Mouse (Mus musculus): ENCODE data around the gene Mylk2.

Gene Mylk2

DNA sequence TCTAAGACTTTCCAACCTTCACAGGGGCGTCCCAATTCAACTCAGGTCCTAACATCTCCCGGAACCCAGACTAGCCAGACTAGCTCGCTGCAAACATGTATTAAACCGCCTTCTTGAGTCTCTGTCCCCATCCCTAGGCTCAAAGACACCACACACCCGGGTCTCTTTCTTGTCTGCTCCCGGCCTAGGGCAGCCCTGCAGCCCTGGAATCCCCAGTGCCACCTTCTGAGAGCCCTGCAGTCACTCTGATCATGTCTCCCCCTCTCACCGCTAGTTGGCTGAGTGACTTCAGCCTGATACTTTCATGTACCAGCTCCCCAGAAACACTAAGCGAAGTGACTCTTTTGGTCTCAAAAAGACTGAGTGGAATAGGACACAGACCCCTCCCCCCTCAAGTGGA is 32.4 kb downstream of the Mylk2 start:
- no peak for DNase-seq (ENCODE audit: low spot score)

DNA sequence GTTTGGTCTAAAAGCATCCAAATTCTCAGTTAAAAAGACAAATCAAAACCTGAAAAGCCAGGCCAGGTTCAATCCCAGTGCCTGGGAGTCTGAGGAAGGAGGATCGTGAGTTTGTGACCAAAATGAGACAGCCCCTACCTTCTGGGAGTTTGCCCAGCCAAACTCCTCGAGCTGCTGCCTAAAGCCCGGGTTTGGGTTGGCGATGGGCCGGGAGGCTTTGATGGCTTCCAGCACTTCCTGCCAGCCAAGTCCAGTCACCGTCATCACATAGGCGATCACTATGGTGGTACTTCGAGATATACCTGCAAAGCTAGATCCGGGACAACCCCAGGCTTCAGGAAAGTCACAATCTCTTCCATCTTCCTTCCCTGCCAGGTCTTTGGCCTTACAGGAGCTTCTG is 32.9 kb downstream of the Mylk2 start:
- no peak for DNase-seq (ENCODE audit: low spot score)

DNA sequence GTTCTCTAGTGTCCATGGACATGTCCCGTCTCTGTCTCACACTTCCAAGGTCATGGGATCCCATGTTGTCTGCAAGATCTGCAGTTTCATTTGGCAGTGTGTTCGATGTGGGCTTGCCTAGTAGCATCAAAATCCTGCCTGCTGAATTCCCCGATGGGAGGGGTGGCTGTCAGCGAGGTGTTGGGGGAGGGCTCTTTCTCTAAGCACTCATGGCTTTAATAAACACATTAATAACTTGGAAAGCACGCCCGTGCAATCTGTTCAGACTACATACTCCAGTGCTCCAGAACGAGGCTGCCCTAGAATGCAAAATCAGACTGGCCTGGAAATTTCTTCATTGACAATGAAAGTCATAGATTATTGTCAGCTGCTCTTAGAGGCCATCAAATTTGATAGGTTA is 35.9 kb downstream of the Mylk2 start:
- no peak for DNase-seq (ENCODE audit: low spot score)

DNA sequence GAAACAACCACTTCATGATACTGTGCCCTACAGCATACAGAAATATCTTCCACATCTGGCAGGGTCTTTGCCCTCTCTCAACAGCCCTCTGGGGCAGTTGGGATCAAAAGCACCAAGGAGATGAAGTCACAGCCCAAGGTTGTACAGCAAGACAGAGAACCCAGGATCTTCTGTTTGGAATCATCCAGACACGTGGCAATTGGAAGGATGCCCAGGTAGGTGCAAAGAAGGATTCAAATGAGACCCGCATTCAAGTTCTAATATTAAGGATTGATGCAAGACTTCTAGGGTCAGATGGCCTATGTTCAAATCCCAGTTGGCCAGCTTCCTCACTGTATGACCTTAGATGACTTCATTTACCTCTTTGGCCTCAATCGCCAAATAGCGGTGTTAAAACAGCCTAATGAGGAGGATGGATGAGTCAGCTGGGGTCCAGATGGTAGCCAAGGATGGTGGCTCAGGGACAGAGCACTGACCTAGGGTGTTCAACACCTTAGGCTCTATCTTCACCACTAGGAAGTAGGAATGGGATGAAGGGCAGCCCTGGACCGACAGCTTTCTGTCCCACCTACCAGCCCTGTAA is 37.4 kb downstream of the Mylk2 start:
- no peak for DNase-seq (ENCODE audit: low spot score)

DNA sequence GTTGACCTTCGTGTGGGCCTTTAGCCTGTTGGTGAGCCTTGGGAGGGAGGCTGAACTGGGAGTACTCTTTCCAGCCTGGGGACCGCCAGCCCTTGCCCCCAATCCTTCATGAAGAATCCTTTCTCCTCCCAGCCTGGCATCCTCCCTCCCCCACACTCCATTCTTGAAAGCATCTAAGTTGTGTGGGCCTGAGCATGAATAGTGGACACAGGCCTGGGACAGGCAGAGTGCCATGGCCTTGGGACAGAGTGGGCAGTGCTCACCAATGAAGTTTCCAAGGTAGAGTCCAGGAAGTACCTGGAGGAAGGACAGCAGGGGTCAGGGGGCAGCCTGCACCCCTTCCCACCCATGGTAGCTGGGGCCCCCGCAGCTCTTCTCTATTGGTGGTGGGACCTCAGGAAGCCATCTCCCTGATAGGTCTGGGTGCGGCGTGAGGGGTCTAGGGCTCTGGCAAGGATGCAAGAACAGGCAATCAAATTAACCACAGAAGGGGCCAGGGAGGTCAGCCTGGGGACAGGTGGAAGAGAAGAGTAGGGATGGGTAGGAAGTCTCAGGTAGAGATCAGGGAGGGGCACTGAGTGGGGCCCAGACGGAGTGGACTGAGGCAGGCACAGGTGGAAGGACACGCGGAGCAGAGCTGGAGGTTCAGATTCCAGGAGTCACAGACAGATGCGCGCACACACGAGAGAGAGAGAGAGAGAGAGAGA is 39.4 kb downstream of the Mylk2 start:
- no peak for DNase-seq (ENCODE audit: low spot score)

DNA sequence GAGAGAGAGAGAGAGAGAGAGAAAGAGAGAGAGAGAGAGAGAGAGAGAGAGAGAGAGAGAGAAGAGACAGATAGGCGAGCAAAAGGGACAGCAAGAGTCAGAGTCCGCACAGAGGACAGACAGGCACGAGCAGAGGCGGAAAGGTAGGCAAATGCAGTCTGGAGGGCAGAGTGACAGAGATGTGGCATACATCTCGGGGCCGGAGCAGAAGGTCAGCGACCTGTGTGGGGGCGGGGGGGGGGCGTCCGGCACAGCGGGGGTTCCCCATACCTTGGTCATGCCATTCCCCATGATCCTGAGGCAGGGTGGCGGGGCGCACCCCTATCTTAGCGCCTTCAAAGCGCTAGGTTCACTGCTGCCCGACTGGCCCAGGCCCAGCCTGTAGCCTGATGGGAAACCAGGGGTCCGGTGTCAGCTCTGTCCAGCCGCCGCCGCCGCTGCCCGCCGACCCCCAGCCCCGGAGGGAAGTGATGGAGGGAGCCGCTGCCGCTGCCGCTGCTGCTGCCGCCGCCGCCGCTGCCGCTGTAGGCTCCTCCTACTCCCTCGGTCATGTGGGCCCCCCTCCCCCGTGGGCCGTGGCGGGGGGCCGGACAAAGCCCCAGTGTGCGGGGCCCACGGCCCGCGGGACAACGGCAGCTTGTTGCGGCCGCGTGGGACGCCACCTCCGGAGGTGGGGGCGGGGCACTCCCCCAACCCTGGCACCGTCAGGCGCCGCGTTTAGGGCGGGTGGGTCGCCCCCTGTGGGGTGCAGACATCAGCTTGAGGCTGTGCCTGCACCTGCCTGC is 40.1 kb downstream of the Mylk2 start, which contains the start of gene Dusp15:
TSS of gene Dusp15 (minus strand) at position 634 of the 785 bp plus-strand sequence.
- no peak for DNase-seq (ENCODE audit: low spot score)

DNA sequence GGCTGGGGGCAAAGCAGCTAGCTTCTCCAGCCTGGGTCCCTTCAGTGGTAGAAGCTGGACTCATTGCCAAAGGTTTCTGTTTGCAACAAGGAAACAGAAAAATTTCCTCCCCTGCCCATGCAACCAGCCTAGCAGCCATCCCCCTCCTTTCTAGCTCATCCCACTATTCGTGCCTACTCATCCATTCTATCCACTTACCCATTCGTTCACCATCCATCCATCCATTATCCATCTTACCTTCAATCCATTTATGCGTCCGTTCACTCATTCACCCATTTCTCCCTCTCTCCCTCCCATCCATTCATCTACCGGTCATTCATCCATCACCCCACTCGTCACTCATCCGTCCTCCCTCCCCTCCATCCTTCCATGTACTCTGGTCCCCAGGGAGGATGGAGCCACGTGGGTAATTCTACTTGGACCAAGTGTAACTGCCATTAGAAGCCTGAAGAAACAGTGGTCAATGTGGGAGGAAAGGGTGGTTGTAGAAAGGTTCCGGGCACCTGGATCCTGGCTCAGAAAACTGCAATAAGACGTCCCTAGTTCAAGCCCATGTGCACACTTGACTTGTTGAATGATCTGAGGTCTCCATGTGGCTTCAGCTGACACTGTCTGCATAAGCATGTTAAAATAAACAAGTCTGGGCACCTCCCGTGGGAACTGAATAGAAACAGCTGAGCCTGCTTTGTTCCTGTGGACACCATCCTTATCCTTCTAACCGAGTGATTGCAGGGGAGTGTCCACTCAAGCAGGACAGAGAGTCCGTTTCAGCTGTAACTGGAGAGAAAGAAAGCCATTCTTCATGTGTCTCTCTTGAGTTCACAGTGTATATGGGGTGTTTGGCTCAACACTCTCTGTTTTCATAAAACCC is 40.9 kb downstream of the Mylk2 start:
- no peak for DNase-seq (ENCODE audit: low spot score)

DNA sequence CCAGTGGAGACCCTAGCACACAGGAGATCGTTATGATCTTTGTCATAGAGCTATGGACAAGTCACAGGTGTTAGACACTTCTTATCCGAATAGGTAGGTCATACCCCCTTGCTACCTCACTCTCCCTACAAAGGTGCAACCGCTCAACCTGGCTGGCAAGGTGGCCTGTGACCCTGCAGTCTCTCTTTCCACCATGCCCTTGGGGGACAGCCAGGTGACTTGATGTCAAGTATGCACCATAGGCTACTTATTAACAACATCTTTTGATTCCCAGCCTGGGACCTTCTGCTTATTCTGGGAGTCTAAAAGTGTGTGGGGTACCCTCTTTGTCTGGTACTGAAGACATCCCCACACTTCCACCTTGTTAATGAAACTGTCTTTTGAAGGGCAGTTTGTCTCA is 47.0 kb downstream of the Mylk2 start:
- DNase-seq (ENCODE audit: low spot score), result no peak

DNA sequence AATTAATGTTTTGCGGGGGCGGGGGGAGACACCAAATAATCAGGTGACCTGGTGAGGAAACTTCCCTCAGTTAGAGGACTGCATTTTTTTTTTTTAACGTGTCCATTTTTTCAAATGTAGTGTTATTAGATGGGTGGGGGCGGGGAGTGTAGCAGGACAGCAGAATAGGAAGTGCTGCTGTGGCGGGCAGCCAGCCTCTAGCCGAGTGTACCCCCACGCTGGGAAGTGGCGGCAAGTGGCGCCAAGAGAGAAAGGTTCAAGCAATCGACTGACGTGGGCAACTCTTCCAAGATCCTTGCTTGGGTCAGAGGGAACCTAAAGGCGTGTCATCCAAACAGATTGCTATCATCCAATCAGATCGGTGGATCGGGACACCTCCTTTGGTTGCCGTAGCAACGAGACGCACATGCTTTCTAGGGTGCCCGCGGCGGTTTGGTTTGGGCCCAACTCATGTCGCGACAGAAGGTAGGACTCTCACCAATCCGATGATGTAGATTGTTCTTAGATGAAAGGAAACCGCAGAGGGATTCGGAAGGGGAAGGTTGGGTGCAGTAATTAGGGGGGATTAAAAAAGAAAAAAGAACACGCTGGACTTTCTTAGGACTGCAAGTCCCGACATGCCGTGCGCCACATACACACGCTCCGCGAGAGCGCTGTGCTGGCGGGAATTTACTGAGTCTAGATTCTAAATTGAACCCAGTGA is 51.1 kb downstream of the Mylk2 start, which contains the start of gene Ttll9:
TSS of gene Ttll9 (plus strand) at position 395 of the 703 bp plus-strand sequence.
- peak; percentile 58 for DNase-seq (ENCODE audit: low spot score)

DNA sequence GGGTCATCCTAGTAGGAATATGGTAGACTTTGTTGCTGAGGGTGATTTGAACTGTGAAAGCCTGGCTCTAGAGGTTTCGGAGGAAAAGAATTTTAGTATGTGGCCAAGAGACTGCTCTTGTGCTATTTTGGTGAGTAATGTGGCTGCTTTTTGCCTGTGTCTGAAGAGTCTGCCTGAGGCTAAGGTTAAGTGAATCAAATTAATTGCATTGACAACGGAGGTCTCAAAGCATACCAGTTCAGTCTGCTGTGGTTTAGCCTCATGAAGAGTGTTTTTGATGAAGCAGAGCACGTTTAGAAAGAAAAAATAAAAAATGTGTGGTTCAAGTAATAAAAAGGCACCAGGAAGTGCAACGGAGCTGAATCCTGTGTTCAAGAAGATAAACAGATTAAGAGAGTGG is 54.4 kb downstream of the Mylk2 start:
- no peak for DNase-seq (ENCODE audit: low spot score)
